Mouse (Mus musculus) left cerebral cortex, postnatal 10 days (tissue): Measurements from ENCODE around the gene Slc2a10. TPM values are rescaled to one million over a fixed set of nuclear protein-coding genes. Genes with fewer than 3 reads are reported as not detected.
A peak's percentile ranks its signal among the peaks of the same experiment; 100 is the strongest.
"Not testable (repeated sequence)": the region's sequence is repeated elsewhere in the genome, so short reads cannot be mapped to it uniquely, and the experiment has no call there.

Experiments used
- DNase-seq, 2 experiments: peaks; one replicate each; pipeline ENCODE4 v3.0.0; 2021 to 2022; ENCODE audit warnings: low spot score in 2 of 2, mixed read lengths in 1 of 2; ENCODE audit errors: extremely low spot score in 1 of 2
- intact Hi-C: fragments of 180-260 bp; cut with DNase I; formaldehyde crosslinking; loops from one replicate; pipeline ENCODE4 v1.15.1; 2025
- total RNA-seq, 2 experiments: library from RNA; stranded (reverse); gene quantifications; 2 replicates each; pipeline ENCODE4 v1.2.3; 2021

Slc2a10 gene
- total RNA-seq, 2 experiments from 2014 or later: 1.6 to 1.9 TPM

DNA sequence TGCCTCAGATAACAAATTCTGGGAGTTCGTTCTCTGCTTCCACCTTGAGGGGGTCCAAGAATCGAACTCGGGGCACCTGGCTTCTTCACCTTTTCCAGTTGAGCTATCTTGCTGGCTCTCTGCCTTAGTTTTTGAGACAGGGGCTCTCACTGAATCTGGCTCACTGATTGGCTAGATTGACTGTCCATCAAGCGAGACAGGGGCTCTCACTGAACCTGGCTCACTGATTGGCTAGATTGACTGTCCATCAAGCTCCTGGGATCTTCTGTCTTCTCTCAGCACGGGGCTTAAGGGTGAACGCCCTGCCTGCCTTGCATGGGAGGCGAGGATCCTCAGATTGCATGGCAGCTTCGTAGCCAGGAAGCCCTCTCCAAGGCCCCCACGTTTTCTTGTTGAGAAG lies 43.8 kb downstream of the Slc2a10 start:
- intact Hi-C loops: no loop called here
- DNase-seq: peak; percentile 60 to 86

DNA sequence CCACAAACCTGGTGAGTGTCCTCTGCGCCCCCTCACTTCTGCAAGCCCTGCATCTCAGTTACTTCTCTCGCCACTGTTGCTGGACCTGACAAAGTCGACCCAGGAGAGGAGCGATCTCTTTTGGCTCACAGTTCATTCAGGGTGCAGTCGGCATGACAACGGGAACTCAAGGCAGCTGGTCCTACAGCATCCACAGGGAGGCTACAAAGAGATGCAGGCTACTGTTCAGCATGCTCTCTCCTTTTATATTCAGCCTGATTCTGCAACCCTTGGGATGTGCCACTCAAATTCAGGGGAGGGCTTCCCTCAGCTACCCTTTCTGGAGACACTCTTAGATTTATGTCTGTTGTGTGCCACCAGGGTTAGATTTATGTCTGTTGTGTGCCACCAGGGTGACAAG lies 45.0 kb downstream of the Slc2a10 start:
- DNase-seq: no peak
- intact Hi-C loops: no loop called here

- intact Hi-C loops, DNase-seq: not testable (repeated sequence)
Measured at GRCm38 (mm10) chr2:165550410-165550809, 46.8 kb downstream of the Slc2a10 start.

DNA sequence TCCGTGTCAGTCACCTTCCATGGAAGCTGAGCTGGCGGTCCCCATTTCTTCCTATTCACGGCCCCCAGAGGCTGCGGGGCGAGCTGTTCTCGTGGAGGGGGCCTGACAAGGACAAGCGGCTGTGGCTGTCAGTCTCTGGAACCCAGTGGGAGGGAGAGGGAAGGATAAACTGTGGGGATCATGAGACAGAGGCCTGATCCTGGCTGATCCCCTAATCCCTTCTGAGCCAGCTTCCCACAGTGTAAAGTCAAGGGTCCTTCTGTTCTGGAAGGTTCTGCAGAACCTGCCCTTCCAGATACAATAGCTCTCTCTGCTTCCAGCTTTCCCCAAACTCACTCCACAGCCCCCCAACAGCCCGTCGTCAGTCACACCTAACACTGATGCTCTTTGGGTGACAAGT lies 50.5 kb downstream of the Slc2a10 start:
- intact Hi-C loops: no loop called here
- DNase-seq: no peak

- no peak for DNase-seq
- intact Hi-C loops: no loop called here
Measured at GRCm38 (mm10) chr2:165557278-165557677, 53.7 kb downstream of the Slc2a10 start.

GRCm38 (mm10) chr2:165558916-165559315 lies 55.3 kb downstream of the Slc2a10 start:
- DNase-seq: no peak
- intact Hi-C loops: no loop called here

GRCm38 (mm10) chr2:165559506-165560235 lies 56.1 kb downstream of the Slc2a10 start:
- intact Hi-C loops: no loop called here
- DNase-seq: no peak

DNA sequence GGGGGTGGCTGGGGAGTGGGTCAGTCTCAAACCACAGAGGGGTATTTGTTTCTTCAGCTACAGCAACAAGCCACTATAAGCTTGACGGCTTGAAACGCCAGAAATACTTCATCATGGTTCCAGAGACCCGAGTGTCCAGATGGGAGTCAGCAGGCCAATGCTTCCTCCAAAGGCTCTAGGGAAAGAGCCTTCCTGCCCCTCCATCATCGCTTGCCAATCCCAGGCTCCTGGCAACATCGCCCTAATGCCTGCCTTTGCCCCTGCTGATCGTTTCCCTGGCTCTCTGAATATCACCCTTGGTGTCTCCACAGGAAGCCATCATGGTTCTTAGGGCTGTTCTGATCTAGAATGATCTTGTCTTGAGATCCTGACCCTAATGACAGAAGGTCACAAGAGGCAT lies 58.3 kb downstream of the Slc2a10 start:
- no peak for DNase-seq
- intact Hi-C loops: no loop called here

- DNase-seq: peak in 1 of 2 experiments; percentile 54
- intact Hi-C loops: no loop called here
Measured at GRCm38 (mm10) chr2:165563298-165564058, 59.9 kb downstream of the Slc2a10 start.

DNA sequence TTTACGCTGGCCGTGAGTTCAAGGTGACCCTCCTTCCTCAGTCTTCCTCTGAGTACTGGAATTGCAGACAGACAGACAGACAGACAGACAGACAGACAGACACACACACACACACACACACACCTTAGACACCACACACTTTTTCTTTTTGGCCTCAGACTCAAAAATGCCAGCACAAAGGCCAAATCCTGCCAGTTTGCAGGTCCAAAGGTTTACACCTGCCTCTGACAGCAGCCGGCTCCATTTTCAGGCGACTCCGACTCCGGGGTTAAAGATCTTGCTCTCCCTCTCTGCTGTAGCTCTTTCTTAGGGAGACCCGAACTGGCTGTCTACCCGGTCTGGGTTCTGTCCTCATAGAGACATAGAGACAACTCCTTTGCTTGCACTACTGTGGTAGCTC lies 60.5 kb downstream of the Slc2a10 start:
- no peak for DNase-seq
- intact Hi-C loops: no loop called here

- DNase-seq: no peak
- intact Hi-C loops: no loop called here
Measured at GRCm38 (mm10) chr2:165564620-165565019, 61.0 kb downstream of the Slc2a10 start.

GRCm38 (mm10) chr2:165566898-165567297 lies 63.3 kb downstream of the Slc2a10 start:
- intact Hi-C loops: no loop called here
- no peak for DNase-seq

- intact Hi-C loops: no loop called here
- DNase-seq: no peak
Measured at GRCm38 (mm10) chr2:165567820-165568219, 64.2 kb downstream of the Slc2a10 start.

DNA sequence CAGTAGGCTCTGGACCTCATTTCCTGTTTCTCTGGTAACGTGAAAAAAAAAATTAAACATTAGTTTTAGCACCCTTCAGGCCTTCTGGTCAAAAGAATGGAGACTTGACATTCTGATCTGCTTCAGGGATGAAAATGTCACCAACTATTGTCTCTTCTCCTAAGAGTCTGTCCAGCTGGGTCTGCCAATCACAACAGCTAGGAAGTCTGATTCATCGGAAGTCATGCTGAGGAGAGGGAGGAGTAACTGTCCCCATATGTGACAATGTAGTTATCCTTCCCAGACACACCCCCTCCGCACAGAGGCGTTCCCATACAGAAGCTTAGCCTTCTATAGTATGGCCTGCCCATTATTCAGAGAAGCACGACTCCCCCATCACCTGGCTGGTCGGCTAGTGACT lies 65.3 kb downstream of the Slc2a10 start:
- intact Hi-C loops: no loop called here
- no peak for DNase-seq

Other genes starting within 250 kb of the Slc2a10 start
- 10 to 100 TPM; 44.4 to 49.3 TPM for gene Slc35c2, start 215.9 kb upstream of the Slc2a10 start, total RNA-seq
- 100 to 1,000 TPM; 102 to 104 TPM for gene Elmo2, start 177.3 kb upstream of the Slc2a10 start, total RNA-seq
- under 1 TPM; 0.59 to 0.79 TPM for gene Zfp663, start 135.1 kb upstream of the Slc2a10 start, total RNA-seq
- gene Zfp334, start 115.5 kb upstream of the Slc2a10 start, total RNA-seq: 10 to 100 TPM; 11.9 to 13.2 TPM
- gene Ocstamp, start 103.4 kb upstream of the Slc2a10 start, total RNA-seq: not detected
- 10 to 100 TPM; 18.7 to 19.9 TPM for gene Slc13a3, start 30.6 kb upstream of the Slc2a10 start, total RNA-seq
- gene Trp53rka, start 10.5 kb upstream of the Slc2a10 start, total RNA-seq: 10 to 100 TPM; 21.7 to 22.8 TPM
- gene Eya2, start 91.2 kb downstream of the Slc2a10 start, total RNA-seq: 1 to 10 TPM; 5.4 to 6.8 TPM